Mouse (Mus musculus) Patski (cell line): ENCODE measurements around the gene Ccs. TPM values are rescaled to one million over a fixed set of nuclear protein-coding genes. Genes with fewer than 3 reads are reported as not detected.

ENCODE experiments used
- ATAC-seq: fragments of 100-300 bp; one replicate; pipeline ENCODE4 v1.8.0; 2021
- CTCF ChIA-PET: fragments of 350-600 bp; sonication (Branson Sonifier 250); formaldehyde crosslinking; loops from one replicate; lab custom pipeline; 2022; ENCODE audit warnings: inconsistent platforms; lab: Charles Lee
- POLR2A ChIA-PET: fragments of 350-600 bp; sonication (Branson Sonifier 250); formaldehyde crosslinking; loops from one replicate; lab custom pipeline; 2022; ENCODE audit warnings: antibody characterized with exemption, inconsistent platforms; lab: Charles Lee
- DNase-seq: peaks from one replicate; pipeline ENCODE4 v3.0.0-alpha.2; 2011; ENCODE audit warnings: low read depth, low spot score
- H3K27me3 ChIP-seq: fragments of 371-371 bp; one replicate; pipeline ENCODE4 v1.5.1; 2021
- CTCF ChIP-seq: fragments of 100-300 bp; IDR thresholded peaks from one replicate; pipeline ENCODE4 v1.5.1; 2021
- in situ Hi-C: fragments of 300-500 bp; cut with MboI; formaldehyde crosslinking; loops from 3 replicates; pipeline ENCODE4 v1.11.1; 2018; ENCODE audit warnings: low pct_unique_long_range_greater_than_20kb, mixed read lengths
- polyA plus RNA-seq: library from polyadenylated mRNA; unstranded; gene quantifications from one replicate; pipeline ENCODE4 v1.2.3, GENCODE M21; 2021

Ccs gene
- polyA plus RNA-seq, 1 experiment from 2014 or later: 133 TPM

DNA sequence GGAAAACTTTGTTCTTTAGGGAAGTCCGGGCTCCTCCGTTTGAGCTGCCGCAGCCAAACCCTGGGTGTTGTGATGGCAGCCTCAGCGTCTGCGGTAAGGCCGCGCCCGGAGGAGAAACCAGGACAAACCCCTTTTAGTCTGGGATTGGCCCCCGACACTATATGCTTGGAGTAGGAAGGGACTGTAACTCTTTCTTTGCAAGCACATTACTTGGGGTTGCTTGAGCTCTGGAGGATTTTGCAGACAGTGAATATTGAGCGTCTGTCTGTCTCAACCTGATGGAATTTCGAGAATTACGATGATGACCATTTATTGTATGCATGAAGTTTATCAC, 27.3 kb downstream of the Ccs start:
- DNase-seq (no peak), ATAC-seq (no peak)
- POLR2A ChIA-PET: interaction anchor here (0.5 to 2.1 kb wide), 4 partner anchors 9 to 18 kb away, joined by 4 to 10 read pairs (median 5); partner anchors contain the start of gene Rbm4
- no peaks in the 10 kb centered on the region for H3K27me3 ChIP-seq
- CTCF ChIA-PET: interaction anchor here (1.0 to 2.5 kb wide), 6 partner anchors 9 to 54 kb away, joined by 3 to 9 read pairs (median 5); partner anchors contain the start of genes Ccdc87 and Ccs
- no peak for TF ChIP-seq CTCF
- in situ Hi-C loops: no loop called here

DNA sequence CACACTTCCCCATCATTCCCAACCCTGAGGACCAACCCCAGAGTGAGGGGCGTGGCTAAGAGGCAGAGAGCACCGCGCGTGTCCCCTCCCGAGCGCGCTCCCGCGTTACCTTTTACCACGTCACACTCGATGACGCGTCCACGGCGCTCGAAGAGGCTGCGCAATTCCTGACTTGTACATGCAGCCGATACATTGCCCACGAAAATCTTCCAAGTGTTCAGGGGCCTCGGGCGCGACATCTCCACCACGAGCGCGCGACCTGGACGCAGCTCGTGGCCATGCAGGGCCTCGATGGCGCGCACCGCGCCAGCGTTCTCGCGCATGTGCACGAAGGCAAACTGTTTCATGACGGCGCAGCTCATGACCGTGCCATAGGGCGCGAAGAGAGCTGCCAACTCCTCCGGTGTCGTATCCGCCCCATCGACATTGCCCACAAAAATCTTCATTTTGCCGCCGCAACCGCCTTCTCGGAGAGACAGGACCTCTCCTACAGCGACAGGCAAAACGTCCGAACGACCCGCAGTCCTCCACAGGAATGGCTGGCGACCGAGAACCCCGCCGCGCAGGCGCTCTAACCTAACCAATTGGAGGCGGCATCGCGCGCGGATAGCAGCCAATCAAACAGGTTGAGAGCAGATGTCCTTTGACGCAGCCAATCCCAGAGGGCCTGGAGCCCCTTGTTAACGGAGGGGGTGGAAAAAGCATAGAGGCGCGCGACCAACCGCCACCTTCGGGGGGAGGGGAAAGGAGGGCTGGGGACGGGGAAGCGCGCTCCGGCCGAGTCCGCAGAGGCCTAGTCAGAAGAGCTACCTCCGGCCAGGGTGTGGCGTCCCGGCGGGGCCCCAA, 27.8 kb downstream of the Ccs start, which contains the start of the genes Gm21992 and Rbm14:
Gene Gm21992, minus strand, starts transcription at position 550 of the 846 bp plus-strand sequence.
Gene Rbm14, minus strand, starts transcription at position 572 of the 846 bp plus-strand sequence.
- H3K27me3 ChIP-seq: no peaks in the 10 kb centered on the region
- TF ChIP-seq CTCF: no peak
- DNase-seq (peak; percentile 91), ATAC-seq (peak; percentile 97)
- CTCF ChIA-PET: interaction anchor here (1.0 to 2.5 kb wide), 3 partner anchors 27 to 53 kb away, joined by 3 to 9 read pairs (median 4); partner anchors contain the start of genes Ccdc87 and Ccs
- POLR2A ChIA-PET: interaction anchor here (0.7 to 2.1 kb wide), 4 partner anchors 8 to 45 kb away, joined by 3 to 6 read pairs (median 4); partner anchors contain the start of gene Rbm4
- in situ Hi-C loops: no loop called here

DNA sequence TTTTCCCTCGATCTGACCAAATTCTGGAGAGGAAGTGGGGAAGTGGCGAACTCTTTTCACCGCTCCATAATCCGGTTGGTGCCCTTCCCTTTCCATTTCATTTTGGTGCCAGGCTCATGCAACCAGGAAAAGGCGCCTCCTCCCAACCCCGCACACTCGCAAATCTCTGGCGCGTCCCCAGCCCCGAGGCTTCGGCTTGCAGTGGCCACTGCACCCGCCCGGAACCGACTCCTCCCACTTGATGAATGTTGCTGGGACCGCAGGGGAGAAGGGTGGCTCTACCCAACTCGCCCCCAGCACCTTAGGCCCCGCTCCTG, 28.4 kb downstream of the Ccs start:
- DNase-seq: no peak
- ChIA-PET POLR2A (interaction anchor here (0.7 to 2.1 kb wide), 2 partner anchors 10 to 45 kb away, joined by 3 to 6 read pairs; no protein-coding TSS in a partner anchor), CTCF (no interaction called here)
- in situ Hi-C loops: no loop called here
- H3K27me3 ChIP-seq: no peaks in the 10 kb centered on the region
- no peak for TF ChIP-seq CTCF
- ATAC-seq: peak; percentile 61

DNA sequence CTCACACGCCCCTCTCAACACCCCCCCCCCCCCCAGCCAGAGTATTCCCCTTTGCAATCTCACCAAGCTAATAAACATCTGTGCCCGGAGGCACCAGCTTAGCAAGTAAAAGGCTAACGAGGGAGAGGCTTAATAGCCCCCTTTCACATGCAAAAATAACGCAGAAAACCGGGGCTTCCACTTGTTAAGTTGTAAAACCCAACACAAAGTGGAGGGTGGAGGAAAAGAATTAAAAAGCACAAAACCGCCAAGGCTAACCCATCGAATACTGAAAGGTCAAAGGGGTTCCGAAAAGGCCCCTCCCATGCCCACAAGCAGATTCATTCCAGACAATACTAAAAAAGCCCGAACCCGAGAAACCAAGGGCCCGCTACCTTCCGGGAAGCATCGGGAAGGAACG, 28.8 kb downstream of the Ccs start:
- in situ Hi-C loops: no loop called here
- ATAC-seq (no peak), DNase-seq (no peak)
- H3K27me3 ChIP-seq: no peaks in the 10 kb centered on the region
- POLR2A ChIA-PET: interaction anchor here (2.7 kb wide), 1 partner anchor 16 kb away, joined by 8 read pairs; the partner anchor contains the start of gene Rbm4
- CTCF ChIA-PET: no interaction called here
- no peak for TF ChIP-seq CTCF

DNA sequence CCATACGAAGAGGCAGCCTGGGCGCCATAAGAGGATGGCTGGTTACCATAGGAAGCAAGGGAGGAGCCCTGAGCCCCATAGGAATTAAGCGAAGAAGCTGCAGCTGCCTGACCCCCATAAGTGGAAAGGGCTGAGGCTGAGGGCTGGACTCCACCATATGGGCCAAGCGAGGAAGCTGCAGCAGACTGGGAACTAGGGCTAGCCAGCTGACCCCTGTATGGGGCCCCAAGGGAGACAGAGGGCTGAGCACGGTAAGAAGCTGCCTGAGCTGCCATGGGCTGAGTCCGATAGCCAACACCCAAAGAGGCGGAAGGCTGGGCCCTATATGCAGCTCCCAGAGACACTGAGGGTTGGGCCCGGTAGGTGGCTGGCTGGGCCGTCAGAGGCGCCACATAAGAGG, 35.8 kb downstream of the Ccs start:
- no peak for TF ChIP-seq CTCF
- DNase-seq (no peak), ATAC-seq (no peak)
- in situ Hi-C loops: no loop called here
- no peaks in the 10 kb centered on the region for H3K27me3 ChIP-seq
- CTCF ChIA-PET: no interaction called here
- POLR2A ChIA-PET: interaction anchor here (1.3 to 1.8 kb wide), 2 partner anchors 8 to 10 kb away, joined by 4 to 6 read pairs; partner anchors contain the start of genes Gm21992, Rbm14 and Rbm4

DNA sequence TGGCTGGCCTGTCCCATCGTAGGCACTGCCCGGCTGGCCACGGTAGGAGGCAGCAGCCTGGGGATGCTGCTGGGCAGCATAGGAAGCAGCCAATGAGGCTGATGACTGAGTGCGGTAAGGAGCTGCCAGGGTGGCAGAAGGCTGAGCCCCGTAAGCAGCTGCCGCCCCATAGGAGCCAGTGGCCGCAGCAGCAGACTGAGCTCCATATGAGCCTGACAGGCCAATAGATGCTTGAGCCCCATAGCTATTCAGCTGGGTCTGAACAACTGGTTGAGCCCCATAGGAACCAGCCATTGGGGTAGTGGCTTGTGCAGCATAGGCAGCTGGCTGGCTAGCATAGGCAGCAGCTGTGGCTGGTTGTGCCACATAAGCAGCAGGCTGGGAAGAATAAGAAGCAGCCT, 36.4 kb downstream of the Ccs start:
- no peak for TF ChIP-seq CTCF
- H3K27me3 ChIP-seq: no peaks in the 10 kb centered on the region
- ATAC-seq (peak; percentile 26), DNase-seq (no peak)
- CTCF ChIA-PET: no interaction called here
- in situ Hi-C loops: no loop called here
- POLR2A ChIA-PET: interaction anchor here (0.5 to 1.8 kb wide), 3 partner anchors 9 to 10 kb away, joined by 4 to 6 read pairs (median 4); partner anchors contain the start of genes Gm21992, Rbm14 and Rbm4

DNA sequence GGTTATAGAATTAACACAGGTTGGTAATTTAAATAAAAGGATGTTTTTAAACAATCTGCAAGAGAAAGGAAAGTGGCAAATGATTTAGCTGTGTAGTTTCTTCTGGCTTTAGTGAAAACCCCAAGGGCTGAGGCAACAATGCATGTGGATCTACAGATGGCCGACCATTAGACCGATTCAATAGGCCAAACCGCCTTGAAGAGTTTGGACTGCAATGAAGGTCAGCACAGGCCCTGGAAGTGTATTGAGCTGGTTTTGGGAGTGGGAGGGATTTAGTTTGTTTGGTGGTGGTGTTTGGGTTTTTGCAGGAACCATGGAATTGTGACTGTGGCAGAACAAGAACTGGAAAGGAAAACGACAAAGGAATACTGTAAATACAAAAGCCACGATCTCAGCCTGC, 40.0 kb downstream of the Ccs start:
- in situ Hi-C loops: no loop called here
- ChIA-PET POLR2A (interaction anchor here (0.6 kb wide), 2 partner anchors 348 to 949 kb away, joined by 3 to 4 read pairs; no protein-coding TSS in a partner anchor), CTCF (no interaction called here)
- DNase-seq: no peak
- no peak for TF ChIP-seq CTCF
- no peaks in the 10 kb centered on the region for H3K27me3 ChIP-seq
- no peak for ATAC-seq

DNA sequence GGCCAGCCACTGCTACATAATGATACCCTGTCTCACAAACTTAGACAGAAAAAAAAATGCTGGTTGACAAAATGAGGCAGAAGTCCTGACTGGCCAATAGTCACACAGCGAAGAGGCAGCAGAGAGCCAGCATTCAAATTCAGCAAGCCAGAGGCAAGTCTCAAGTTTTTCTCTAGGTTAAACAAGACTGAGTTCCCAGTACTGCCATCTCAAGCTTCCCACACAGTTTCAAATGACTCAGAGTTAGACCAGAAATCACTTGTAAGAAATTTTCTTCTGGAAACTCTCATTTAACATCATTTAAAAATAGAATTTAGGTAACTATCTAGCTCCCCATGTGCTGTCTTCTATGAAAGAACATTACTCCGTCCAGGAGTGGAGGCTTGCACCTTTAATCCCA, 41.3 kb downstream of the Ccs start:
- POLR2A ChIA-PET: no interaction called here
- in situ Hi-C loops: no loop called here

DNA sequence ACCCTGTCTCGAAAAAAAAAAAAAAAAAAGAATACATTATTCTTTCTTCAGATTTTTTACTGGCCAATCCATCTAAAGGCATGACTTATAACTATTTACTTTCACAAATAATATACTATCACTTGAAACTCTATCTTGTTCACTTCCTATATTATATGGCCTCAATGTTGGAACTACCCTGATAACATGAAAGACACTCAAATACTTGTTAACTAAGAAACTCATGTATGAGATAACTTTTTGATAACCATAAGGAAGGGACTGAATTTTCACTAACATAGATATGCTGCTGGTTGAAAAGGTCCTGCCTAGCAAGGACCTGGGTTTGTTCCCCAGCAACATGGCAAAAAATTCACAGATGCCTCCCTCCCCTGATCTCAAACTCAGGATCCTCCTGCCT, 43.2 kb downstream of the Ccs start:
- in situ Hi-C loops: no loop called here
- TF ChIP-seq CTCF: no peak
- POLR2A ChIA-PET: no interaction called here
- no peaks in the 10 kb centered on the region for H3K27me3 ChIP-seq
- CTCF ChIA-PET: no interaction called here
- DNase-seq: no peak
- no peak for ATAC-seq

More for the DNA sequence above, 41.3 kb downstream of the Ccs start:
- no peak for TF ChIP-seq CTCF
- DNase-seq (no peak), ATAC-seq (no peak)
- CTCF ChIA-PET: no interaction called here
- H3K27me3 ChIP-seq: no peaks in the 10 kb centered on the region

DNA sequence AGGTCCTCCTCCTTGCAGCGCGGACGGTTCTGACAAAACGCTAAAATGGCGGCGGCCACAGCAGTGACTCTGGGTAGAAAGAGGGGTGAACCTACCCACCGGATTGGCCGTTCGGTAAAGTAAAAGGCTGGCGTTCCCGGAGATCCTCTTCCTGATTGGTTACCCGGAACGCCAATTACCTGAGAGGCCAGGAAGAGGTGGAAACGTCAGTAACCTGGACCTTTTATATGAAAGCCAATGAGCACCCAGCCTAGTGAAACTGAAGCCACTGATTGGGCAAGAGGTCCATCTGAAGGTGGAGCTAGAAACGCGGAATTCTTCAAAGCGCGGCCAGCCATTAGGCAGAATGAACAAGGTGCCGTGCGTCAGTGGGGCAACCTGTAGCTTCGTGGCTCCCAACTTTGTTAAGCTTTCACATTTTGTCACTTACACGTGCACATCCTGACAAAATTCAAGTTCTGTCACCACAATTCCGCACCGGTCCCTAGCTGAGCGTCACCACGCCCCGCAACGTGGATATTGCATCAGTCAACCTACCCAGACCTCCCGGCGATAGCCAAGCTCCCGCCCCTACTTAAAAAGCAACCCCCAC, 45.2 kb downstream of the Ccs start, which contains the start of gene Rbm4:
Gene Rbm4, minus strand, starts transcription at position 71 of the 592 bp plus-strand sequence.
- peak; percentile 97 for DNase-seq
- POLR2A ChIA-PET: interaction anchor here (1.3 to 1.6 kb wide), 4 partner anchors 9 to 18 kb away, joined by 3 to 8 read pairs (median 5); partner anchors contain the start of genes Gm21992 and Rbm14
- no peaks in the 10 kb centered on the region for H3K27me3 ChIP-seq
- CTCF ChIA-PET: interaction anchor here (1.1 to 1.3 kb wide), 3 partner anchors 10 to 171 kb away, joined by 3 read pairs; no protein-coding TSS in a partner anchor
- ATAC-seq: peak; percentile 96
- TF ChIP-seq CTCF: no peak
- in situ Hi-C loops: no loop called here
